ENCODE assay signal across 29 mouse cellular contexts in the genomic region with DNA sequence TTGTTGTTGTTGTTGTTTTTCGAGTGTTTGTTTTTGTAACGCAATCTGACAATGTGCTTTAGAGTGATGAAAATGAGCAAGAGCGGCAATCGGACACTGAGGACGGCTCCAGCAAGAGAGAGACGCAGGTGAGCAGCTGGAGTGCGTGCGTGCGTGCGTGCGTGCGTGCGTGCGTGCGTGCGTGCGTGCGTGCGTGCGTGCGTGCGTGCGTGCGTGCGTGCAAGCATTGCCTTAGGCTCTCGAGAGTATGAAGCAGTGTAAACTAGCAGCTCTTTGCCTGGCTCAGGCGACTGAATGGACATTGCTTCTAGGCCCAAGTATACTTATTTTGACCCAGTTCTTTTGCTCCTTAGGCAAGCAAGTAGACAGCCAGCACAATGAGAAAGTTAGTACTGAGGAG.
DNase-seq lines count a peak whose midpoint lies in the region; ATAC-seq and TF ChIP-seq lines count a peak whose summit lies in the region.
"Had no signal": no experiment of that assay in that cellular context is flagged by ENCODE, and none has a peak within 500 bp of the region (broad histone marks: within the 10 kb centered on the region; RNA-seq: fewer than 3 reads in every experiment).

No protein-coding gene starts in this region.

- H3K4me3 ChIP-seq in E14TG2a.4 (replicated peaks; ENCODE audit: low read length): peak overlapping the region; percentile 37; the same call in 1 of the 2 replicates
- H3K4me3 ChIP-seq in hindbrain, embryonic 16.5 days (ENCODE audit: low read length): no peak overlapping the region
- H3K4me3 ChIP-seq: embryonic facial prominence, embryonic 13.5 days; embryonic facial prominence, embryonic 15.5 days; erythroblast, embryonic 14.5 days; forebrain, embryonic 10.5 days; forebrain, embryonic 12.5 days had no signal

- peaks cover 64% of the 10 kb centered on the region for H3K36me3 ChIP-seq in E14TG2a.4 (ENCODE audit: insufficient read depth, low read length)
- peaks cover 27% of the 10 kb centered on the region for H3K36me3 ChIP-seq in hindbrain, embryonic 16.5 days (ENCODE audit: control insufficient read depth, insufficient read depth, low read length)

- ATAC-seq in hindbrain, embryonic 16.5 days: no peak
- ATAC-seq: activated CD4-positive, CD25-positive, alpha-beta regulatory T cell, adult 4 months; CD4-positive, CD25-positive, alpha-beta regulatory T cell, adult 4 months; forebrain, embryonic 14.5 days; forebrain, embryonic 16.5 days; Patski had no signal

- H3K4me1 ChIP-seq in E14TG2a.4 (replicated peaks; ENCODE audit: low read depth, low read length): peaks cover 4% of the 10 kb centered on the region; the same call in 1 of the 2 replicates
- H3K4me1 ChIP-seq in hindbrain, embryonic 16.5 days (ENCODE audit: control insufficient read depth, insufficient read depth, low read depth, low read length): no peaks in the 10 kb centered on the region
- H3K4me1 ChIP-seq: embryonic facial prominence, embryonic 13.5 days; embryonic facial prominence, embryonic 15.5 days; forebrain, embryonic 10.5 days; forebrain, embryonic 12.5 days had no signal

- no peak for TF ChIP-seq CTCF in E14TG2a.4 (conservative IDR thresholded peaks at IDR 0.05; ENCODE audit: low read length)

- H3K27me3 ChIP-seq in E14TG2a.4 (ENCODE audit: insufficient read depth, low read length): no peaks in the 10 kb centered on the region
- no peaks in the 10 kb centered on the region for H3K27me3 ChIP-seq in hindbrain, embryonic 16.5 days (replicated peaks; ENCODE audit: control insufficient read depth, insufficient read depth, low read length)
- H3K27me3 ChIP-seq: CH12.LX; embryonic facial prominence, embryonic 13.5 days; embryonic facial prominence, embryonic 15.5 days; forebrain, embryonic 12.5 days; Patski had no signal

- no peak overlapping the region for H3K4me2 ChIP-seq in hindbrain, embryonic 16.5 days (ENCODE audit: low read length)
- H3K4me2 ChIP-seq: embryonic facial prominence, embryonic 13.5 days; embryonic facial prominence, embryonic 15.5 days; forebrain, embryonic 12.5 days had no signal

- 94% methylated on average over 27 of the region's 27 CpGs for WGBS in hindbrain, embryonic 16.5 days

- H3K9ac ChIP-seq in hindbrain, embryonic 16.5 days (ENCODE audit: low read depth, low read length): no peak overlapping the region
- H3K9ac ChIP-seq: embryonic facial prominence, embryonic 13.5 days; embryonic facial prominence, embryonic 15.5 days; forebrain, embryonic 12.5 days had no signal

- H3K9me3 ChIP-seq in E14TG2a.4 (ENCODE audit: low read length): no peaks in the 10 kb centered on the region
- no peaks in the 10 kb centered on the region for H3K9me3 ChIP-seq in hindbrain, embryonic 16.5 days (ENCODE audit: control insufficient read depth, low read length)
- H3K9me3 ChIP-seq: embryonic facial prominence, embryonic 13.5 days; embryonic facial prominence, embryonic 15.5 days; forebrain, embryonic 10.5 days; forebrain, embryonic 12.5 days; G1E had no signal

- DNase-seq in ES-CJ7 (ENCODE audit: low read depth, low spot score) (peak; percentile 43), R1 (ENCODE audit: low read depth, low spot score) (peak; percentile 66)
- no peak for DNase-seq in c-Kit-positive CD71-positive TER-119-positive erythroid progenitor cells, embryonic 14.5 days (ENCODE audit: low spot score)
- no peak for DNase-seq in cerebellum, postnatal 14 days
- no peak for DNase-seq in layer of hippocampus, adult 8-10 months (ENCODE audit: low spot score in 2 of 2)
- DNase-seq: adrenal gland, adult 8-10 months; adrenal gland, postnatal 14 days; adrenal gland, postnatal 36 days; B cell, adult 2 months; cerebellum, adult 11 months; cerebellum, adult 18-20 months; cerebellum, adult 8-10 months; cerebellum, adult 9-11 months; cerebellum, postnatal 25 days; embryo, embryonic 11 days had no signal

- no peak overlapping the region for H3K27ac ChIP-seq in hindbrain, embryonic 16.5 days (ENCODE audit: low read depth, low read length)
- H3K27ac ChIP-seq: embryonic facial prominence, embryonic 13.5 days; embryonic facial prominence, embryonic 15.5 days; forebrain, embryonic 10.5 days; forebrain, embryonic 12.5 days had no signal

Comparison
In these comparisons a context has a peak if more than half of its experiments do, and no peak if none do; other contexts are left out.
1. DNase-seq: peak in ES-CJ7 (single experiment) and R1 (single experiment); none in c-Kit-positive CD71-positive TER-119-positive erythroid progenitor cells, embryonic 14.5 days (single experiment), cerebellum, postnatal 14 days (0 of 2) and layer of hippocampus, adult 8-10 months (0 of 2).